Mouse (Mus musculus) megakaryocyte, embryonic 14.5 days (primary cell): ENCODE results near the gene Lgals8.

Experiments
- FLI1 ChIP-seq: IDR thresholded peaks from 2 replicates; pipeline ENCODE4 v1.6.1; 2012; ENCODE audit warnings: low read length, inconsistent platforms, mixed read lengths
- GATA1 ChIP-seq: IDR thresholded peaks from 3 replicates; pipeline ENCODE4 v1.6.1; 2012; ENCODE audit warnings: mixed read lengths, low read length, inconsistent platforms, borderline replicate concordance

DNA sequence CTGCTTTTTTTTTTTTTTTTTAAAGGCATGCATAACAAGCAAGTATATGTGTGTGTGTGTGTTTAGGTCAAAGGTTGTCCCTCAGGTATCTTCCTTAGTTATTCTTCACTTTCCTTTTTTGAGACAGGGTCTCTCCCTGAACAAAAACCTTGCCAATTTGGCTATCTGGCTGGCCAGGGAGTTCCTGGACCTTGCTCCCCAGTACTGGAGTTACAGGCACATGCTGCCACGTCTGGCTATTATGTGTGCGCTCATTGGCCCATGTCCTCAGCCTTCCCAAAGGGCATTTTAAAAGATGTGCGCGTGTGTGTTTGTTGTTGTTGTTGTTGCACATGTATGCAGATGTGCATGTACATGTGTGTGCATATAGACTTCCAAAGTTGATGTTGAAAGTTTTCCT lies 12.1 kb upstream of the Lgals8 start:
- no peak for TF ChIP-seq GATA1
- TF ChIP-seq FLI1: no peak
